Mouse (Mus musculus) liver, embryonic 13.5 days (tissue): ENCODE data around the gene Iqce. TPM values are rescaled to one million over a fixed set of nuclear protein-coding genes. Genes with fewer than 3 reads are reported as not detected.

ENCODE experiments used
- ATAC-seq: fragments of 200-750 bp; cut with Nextera tagmentation; 2 replicates; pipeline ENCODE4 v1.8.0; 2017; ENCODE audit warnings: low read depth, mild to moderate bottlenecking, moderate number of reproducible peaks, moderate library complexity
- DNase-seq: peaks from one replicate; pipeline ENCODE4 v3.0.0; 2022
- H3K27ac ChIP-seq: fragments of 300-500 bp; sonication (generic); 2 replicates; pipeline ENCODE4 v1.5.1; 2015; ENCODE audit warnings: moderate library complexity, mild to moderate bottlenecking, inconsistent platforms
- H3K27me3 ChIP-seq: fragments of 300-500 bp; sonication (generic); 2 replicates; pipeline ENCODE4 v1.6.1; 2015; ENCODE audit warnings: mild to moderate bottlenecking, inconsistent platforms
- H3K36me3 ChIP-seq: fragments of 300-500 bp; sonication (generic); 2 replicates; pipeline ENCODE4 v1.6.1; 2015; ENCODE audit warnings: mild to moderate bottlenecking, inconsistent platforms
- H3K4me1 ChIP-seq: fragments of 300-500 bp; sonication (generic); replicated peaks from 2 replicates; pipeline ENCODE4 v1.6.1; 2015; ENCODE audit warnings: inconsistent platforms
- H3K4me2 ChIP-seq: fragments of 300-500 bp; sonication (generic); 2 replicates; pipeline ENCODE4 v1.6.1; 2015; ENCODE audit warnings: inconsistent platforms, mild to moderate bottlenecking, moderate library complexity
- H3K4me3 ChIP-seq: fragments of 300-500 bp; sonication (generic); replicated peaks from 2 replicates; pipeline ENCODE4 v1.5.1; 2015; ENCODE audit warnings: mild to moderate bottlenecking, inconsistent platforms
- H3K9ac ChIP-seq: fragments of 300-500 bp; sonication (generic); 2 replicates; pipeline ENCODE4 v1.6.1; 2015; ENCODE audit warnings: mild to moderate bottlenecking, inconsistent platforms
- H3K9me3 ChIP-seq: fragments of 300-500 bp; sonication (generic); replicated peaks from 2 replicates; pipeline ENCODE4 v1.6.1; 2016; ENCODE audit warnings: inconsistent platforms
- WGBS: fragments of 180-500 bp; shearing (Covaris S2); methylation state at CpG from one replicate; pipeline ENCODE4 v1.1.7; 2015; ENCODE audit not compliant: insufficient replicate concordance; 5-methylcytosine and 5-hydroxymethylcytosine counted together
- polyA plus RNA-seq: library from polyadenylated mRNA; unstranded; fragments of >200 nt; fragmentation: Nextera tagmentation; extraction: Ambion mirVana; gene quantifications from 2 replicates; pipeline ENCODE4 v1.2.1, GENCODE M21; 2015

Iqce gene
- polyA plus RNA-seq, 1 experiment from 2014 or later: 4.3 TPM

DNA sequence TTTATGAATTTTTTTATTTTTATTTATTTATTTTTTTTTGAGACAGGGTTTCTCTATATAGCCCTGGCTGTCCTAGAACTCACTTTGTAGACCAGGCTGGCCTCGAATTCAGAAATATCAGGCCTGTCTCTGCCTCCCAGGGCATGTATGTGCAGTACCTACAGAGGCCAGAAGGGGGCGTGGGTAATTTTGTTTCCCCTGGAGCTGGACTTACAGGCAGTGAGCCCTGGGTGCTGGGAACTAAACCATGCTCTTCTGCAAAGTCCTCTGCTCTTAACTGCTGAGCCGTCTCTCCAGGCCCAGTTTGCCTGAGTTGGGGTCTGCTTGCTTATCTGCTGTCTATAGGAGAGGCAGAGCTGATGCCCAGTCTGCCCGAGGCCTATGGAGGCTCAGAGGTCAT is 30.0 kb upstream of the Iqce start:
- Histone ChIP-seq H3K4me2 (no peak overlapping the region), H3K4me3 (no peak overlapping the region), H3K27me3 (peaks cover 33% of the 10 kb centered on the region), H3K9me3 (no peaks in the 10 kb centered on the region), H3K9ac (no peak overlapping the region), H3K4me1 (peaks cover 18% of the 10 kb centered on the region), H3K27ac (no peak overlapping the region), H3K36me3 (no peaks in the 10 kb centered on the region)
- 52% methylated on average over 4 of the region's 4 CpGs for WGBS
- DNase-seq (peak; percentile 31), ATAC-seq (no peak)

GRCm38 (mm10) chr5:140731040-140731797 is 29.0 kb upstream of the Iqce start:
- ATAC-seq: no peak
- Histone ChIP-seq H3K4me1 (peaks cover 20% of the 10 kb centered on the region), H3K27me3 (peaks cover 23% of the 10 kb centered on the region), H3K9me3 (no peaks in the 10 kb centered on the region), H3K36me3 (no peaks in the 10 kb centered on the region), H3K4me2 (no peak overlapping the region), H3K9ac (no peak overlapping the region), H3K27ac (no peak overlapping the region), H3K4me3 (no peak overlapping the region)
- 33% methylated on average over 11 of the region's 11 CpGs for WGBS
- DNase-seq: no peak

DNA sequence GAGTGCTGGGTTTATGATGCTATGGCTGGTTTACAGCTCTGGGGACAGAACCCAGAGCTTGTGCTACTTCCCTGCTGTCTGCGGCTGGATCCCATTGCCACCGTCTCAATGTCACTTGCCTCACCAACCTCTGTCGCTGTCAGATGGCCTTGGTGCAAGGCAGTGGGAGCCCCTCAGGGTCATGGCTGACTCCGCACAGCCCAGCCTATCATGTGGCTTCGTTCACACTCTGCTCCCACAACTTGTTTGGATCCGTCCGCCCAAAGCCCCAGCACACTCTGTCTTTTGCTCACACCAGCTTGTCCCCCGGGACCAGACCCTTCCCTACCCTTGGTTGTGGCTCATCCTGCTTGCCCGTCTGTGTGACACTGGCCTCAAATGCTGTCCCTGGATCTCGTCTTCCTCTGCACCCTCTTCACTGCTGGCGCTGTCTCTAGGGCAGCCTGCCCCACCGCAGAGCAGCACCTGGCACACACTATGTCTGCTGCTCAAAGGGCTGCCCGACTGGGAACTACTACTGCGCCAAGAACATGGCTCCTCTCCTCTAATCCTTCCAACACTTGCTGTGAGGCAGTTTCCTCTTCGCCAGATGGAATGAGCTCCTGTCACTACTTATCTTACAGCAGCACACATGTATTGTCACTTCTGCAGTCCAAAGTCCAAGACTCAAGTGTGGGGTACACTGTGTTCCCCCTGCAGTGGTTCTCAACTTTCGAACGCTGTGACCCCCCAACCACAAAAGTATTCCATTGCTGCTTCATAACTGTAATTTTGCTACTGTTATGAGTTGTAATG is 25.0 kb upstream of the Iqce start:
- 61% methylated on average over 17 of the region's 17 CpGs for WGBS
- no peak overlapping the region for H3K4me2 ChIP-seq
- peaks cover 10% of the 10 kb centered on the region for H3K4me1 ChIP-seq
- no peak overlapping the region for H3K9ac ChIP-seq
- H3K36me3 ChIP-seq: no peaks in the 10 kb centered on the region
- H3K9me3 ChIP-seq: no peaks in the 10 kb centered on the region
- H3K27me3 ChIP-seq: no peaks in the 10 kb centered on the region
- DNase-seq: no peak
- no peak for ATAC-seq
- H3K27ac ChIP-seq: no peak overlapping the region
- H3K4me3 ChIP-seq: no peak overlapping the region

DNA sequence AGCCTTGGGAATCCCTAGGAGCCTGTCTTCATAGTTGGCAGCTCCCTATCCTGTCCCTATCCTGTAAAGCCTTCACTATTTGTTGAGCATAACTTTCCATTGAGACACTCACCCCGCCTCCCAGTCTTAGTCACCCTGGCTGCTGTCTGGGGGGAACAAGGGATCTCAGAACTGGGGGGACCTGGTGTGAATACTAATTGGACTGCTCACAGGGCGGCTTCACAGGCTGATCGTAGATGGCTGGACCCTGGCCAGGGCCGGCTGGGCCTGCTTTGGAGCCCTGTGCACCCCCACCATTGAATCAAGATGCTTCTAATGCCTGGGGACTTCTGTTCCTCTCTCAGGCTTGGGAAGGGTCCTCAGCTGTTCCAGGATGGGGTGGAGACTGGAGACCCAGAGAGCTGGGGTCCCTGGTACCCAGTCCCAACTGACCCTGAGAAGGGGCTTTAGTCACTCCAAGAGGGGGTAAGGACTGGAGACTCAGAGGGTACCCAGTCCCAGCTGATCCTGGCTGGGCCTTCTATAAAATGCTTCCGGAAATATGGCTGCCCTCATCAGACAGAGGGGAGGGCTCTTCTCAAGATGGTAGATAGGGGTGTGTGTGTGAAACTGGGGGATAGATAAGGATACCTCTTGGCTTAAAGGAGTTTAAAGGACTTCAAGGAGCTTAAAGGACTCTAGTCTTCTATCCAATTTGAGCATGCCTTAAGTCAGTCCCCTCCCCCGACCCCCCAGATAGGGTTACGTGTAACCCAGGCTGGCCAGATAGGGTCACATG is 24.1 kb upstream of the Iqce start:
- DNase-seq (no peak), ATAC-seq (no peak)
- Histone ChIP-seq H3K4me2 (no peak overlapping the region), H3K36me3 (no peaks in the 10 kb centered on the region), H3K27ac (no peak overlapping the region), H3K4me1 (peaks cover 10% of the 10 kb centered on the region), H3K9ac (no peak overlapping the region), H3K27me3 (no peaks in the 10 kb centered on the region), H3K4me3 (no peak overlapping the region), H3K9me3 (no peaks in the 10 kb centered on the region)
- 71% methylated on average over 7 of the region's 7 CpGs for WGBS

GRCm38 (mm10) chr5:140723822-140724221 is 21.6 kb upstream of the Iqce start, which contains the start of gene Amz1:
Amz1 (plus strand) TSS chr5:140724127.
- no peaks in the 10 kb centered on the region for H3K9me3 ChIP-seq
- peaks cover 9% of the 10 kb centered on the region for H3K36me3 ChIP-seq
- ATAC-seq (no peak), DNase-seq (no peak)
- no peak within 1 kb of the TSS for H3K9ac ChIP-seq
- H3K27me3 ChIP-seq: no peaks in the 10 kb centered on the region
- H3K4me3 ChIP-seq: no peak within 1 kb of the TSS
- peaks cover 10% of the 10 kb centered on the region for H3K4me1 ChIP-seq
- WGBS: 71% methylated on average over 13 of the region's 13 CpGs
- H3K4me2 ChIP-seq: no peak within 1 kb of the TSS
- no peak within 1 kb of the TSS for H3K27ac ChIP-seq

- DNase-seq (no peak), ATAC-seq (no peak)
- Histone ChIP-seq H3K27me3 (no peaks in the 10 kb centered on the region), H3K4me1 (peaks cover 10% of the 10 kb centered on the region), H3K36me3 (peaks cover 26% of the 10 kb centered on the region), H3K27ac (no peak overlapping the region), H3K9me3 (no peaks in the 10 kb centered on the region), H3K4me2 (no peak overlapping the region), H3K9ac (no peak overlapping the region), H3K4me3 (no peak overlapping the region)
- WGBS: 50% methylated on average over 3 of the region's 3 CpGs
These were observed 19.9 kb upstream of the Iqce start for GRCm38 (mm10) chr5:140722121-140722520.

DNA sequence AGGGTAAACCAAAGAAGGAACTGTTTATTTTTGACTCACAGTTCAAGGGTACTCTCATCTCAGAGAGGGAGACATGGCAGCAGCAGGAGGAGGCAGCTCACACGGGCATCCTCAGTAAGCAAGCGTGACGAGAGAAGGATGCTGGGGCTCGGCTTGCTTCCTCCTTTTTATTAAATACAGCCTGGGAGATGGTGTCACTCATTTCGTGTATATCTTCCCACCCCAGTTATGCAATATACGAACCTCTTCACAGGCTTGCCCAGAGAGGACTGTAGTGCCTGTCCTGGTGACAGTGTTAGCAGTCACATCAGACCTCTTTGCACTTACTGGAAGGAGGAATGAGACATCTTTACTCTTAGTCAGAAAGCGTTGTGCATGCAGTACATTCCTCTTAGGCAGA is 18.6 kb upstream of the Iqce start:
- no peak overlapping the region for H3K27ac ChIP-seq
- ATAC-seq: no peak
- no peaks in the 10 kb centered on the region for H3K4me1 ChIP-seq

DNA sequence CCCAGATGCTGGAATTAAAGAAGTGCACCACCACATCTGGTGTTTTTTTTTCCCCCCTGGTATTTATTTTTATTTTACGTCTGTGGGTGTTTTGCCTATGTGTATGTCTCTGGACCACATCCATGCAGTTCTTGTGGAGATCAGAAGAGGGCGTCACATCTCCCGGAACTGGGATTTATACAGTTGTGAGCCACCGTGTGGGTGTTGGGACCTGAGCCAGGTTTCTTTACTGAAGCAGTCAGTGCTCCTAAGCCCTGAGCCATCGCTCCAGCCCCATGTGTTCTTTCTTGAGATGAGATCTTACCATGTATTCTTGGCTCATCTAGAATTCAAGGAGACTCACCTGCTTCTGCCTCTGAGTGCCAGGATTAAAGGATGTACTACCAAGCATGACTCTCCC is 8.9 kb upstream of the Iqce start:
- WGBS: 79% methylated on average over 5 of the region's 5 CpGs
- Histone ChIP-seq H3K27me3 (no peaks in the 10 kb centered on the region), H3K9me3 (no peaks in the 10 kb centered on the region), H3K4me1 (peaks cover 11% of the 10 kb centered on the region), H3K36me3 (peaks cover 72% of the 10 kb centered on the region), H3K27ac (no peak overlapping the region), H3K4me3 (no peak overlapping the region), H3K4me2 (no peak overlapping the region), H3K9ac (no peak overlapping the region)
- ATAC-seq (no peak), DNase-seq (no peak)

More for the DNA sequence above, 18.6 kb upstream of the Iqce start:
- Histone ChIP-seq H3K4me3 (no peak overlapping the region), H3K4me2 (no peak overlapping the region), H3K27me3 (no peaks in the 10 kb centered on the region), H3K36me3 (peaks cover 40% of the 10 kb centered on the region), H3K9ac (no peak overlapping the region), H3K9me3 (no peaks in the 10 kb centered on the region)
- 47% methylated on average over 7 of the region's 7 CpGs for WGBS
- DNase-seq: no peak

DNA sequence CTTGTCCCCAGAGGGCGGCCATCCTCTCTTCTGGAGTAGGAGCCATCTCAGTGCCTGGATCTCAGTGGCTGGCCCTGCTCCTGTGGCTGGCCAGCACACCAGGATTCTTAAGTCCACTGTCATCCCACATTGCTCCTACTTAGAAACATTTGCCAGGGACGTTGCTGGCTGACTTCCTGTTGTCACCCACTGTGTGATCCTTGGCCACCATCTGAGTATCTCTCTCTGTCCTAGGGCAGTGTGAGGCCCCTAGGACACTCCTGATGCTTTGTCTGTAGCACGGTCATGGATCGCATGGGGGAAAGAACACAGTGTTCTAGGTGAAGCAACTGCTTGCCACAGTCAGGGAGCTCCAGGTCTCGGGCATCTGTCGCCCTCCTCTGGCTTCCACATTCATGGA is 8.1 kb upstream of the Iqce start:
- Histone ChIP-seq H3K36me3 (peaks cover 65% of the 10 kb centered on the region), H3K4me2 (no peak overlapping the region), H3K27me3 (no peaks in the 10 kb centered on the region), H3K4me1 (peaks cover 18% of the 10 kb centered on the region), H3K9ac (no peak overlapping the region), H3K9me3 (no peaks in the 10 kb centered on the region), H3K27ac (no peak overlapping the region), H3K4me3 (no peak overlapping the region)
- ATAC-seq: no peak
- no peak for DNase-seq
- 77% methylated on average over 6 of the region's 6 CpGs for WGBS

DNA sequence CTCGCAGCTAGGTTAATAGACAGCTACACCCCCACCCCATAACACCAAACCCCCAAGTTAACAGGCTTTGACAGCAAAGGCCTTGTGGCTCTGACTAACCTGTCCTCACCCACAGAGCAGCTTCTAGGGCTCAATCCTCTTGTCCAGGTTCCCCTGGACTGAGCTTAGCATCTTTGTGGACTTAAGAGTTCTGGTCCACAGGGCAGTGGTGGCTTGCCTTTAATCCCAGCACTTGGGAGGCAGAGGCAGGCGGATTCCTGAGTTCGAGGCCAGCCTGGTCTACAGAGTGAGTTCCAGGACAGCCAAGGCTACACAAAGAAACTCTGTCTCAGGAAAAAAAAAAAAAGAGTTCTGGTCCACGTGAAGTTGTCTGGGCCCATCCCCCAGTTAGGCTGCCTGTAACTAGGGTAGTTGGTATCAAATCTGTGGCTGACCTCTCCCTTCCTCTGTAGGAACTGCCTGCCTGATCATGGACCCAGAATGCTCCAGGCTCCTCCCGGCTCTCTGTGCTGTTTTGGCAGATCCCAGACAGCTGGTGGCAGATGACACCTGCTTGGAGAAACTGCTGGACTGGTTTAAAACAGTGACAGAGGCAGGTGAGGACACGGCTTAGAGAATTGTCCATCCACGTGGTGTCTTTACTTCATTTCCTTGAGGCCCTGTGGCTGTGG is 3.5 kb upstream of the Iqce start:
- H3K9me3 ChIP-seq: no peaks in the 10 kb centered on the region
- peaks cover 19% of the 10 kb centered on the region for H3K36me3 ChIP-seq
- H3K4me1 ChIP-seq: peaks cover 57% of the 10 kb centered on the region
- 34% methylated on average over 7 of the region's 7 CpGs for WGBS
- H3K4me2 ChIP-seq: peak overlapping the region; percentile 97
- no peak for DNase-seq
- peak overlapping the region; percentile 71 for H3K4me3 ChIP-seq
- ATAC-seq: no peak
- H3K27ac ChIP-seq: peak overlapping the region; percentile 88
- no peaks in the 10 kb centered on the region for H3K27me3 ChIP-seq
- peak overlapping the region; percentile 82 for H3K9ac ChIP-seq
